Mouse (Mus musculus) heart, embryonic 11.5 days (tissue): ENCODE data around the gene Sipa1l2. TPM values are rescaled to one million over a fixed set of nuclear protein-coding genes. Genes with fewer than 3 reads are reported as not detected.
A peak's percentile ranks its signal among the peaks of the same experiment; 100 is the strongest.

ENCODE experiments used
- ATAC-seq: fragments of 200-750 bp; cut with Nextera tagmentation; replicated peaks from 2 replicates; pipeline ENCODE4 v1.8.0; 2017; ENCODE audit warnings: moderate library complexity; ENCODE audit not compliant: insufficient number of reproducible peaks, low FRiP score, low TSS enrichment
- H3K27ac ChIP-seq: fragments of 300-500 bp; sonication (generic); 2 replicates; pipeline ENCODE4 v1.5.1; 2014; ENCODE audit warnings: mild to moderate bottlenecking, low read depth, low read length
- H3K27me3 ChIP-seq: fragments of 300-500 bp; sonication (generic); 2 replicates; pipeline ENCODE4 v1.6.1; 2014; ENCODE audit warnings: mild to moderate bottlenecking, low read length, mixed read lengths; ENCODE audit not compliant: control insufficient read depth, insufficient read depth
- H3K36me3 ChIP-seq: fragments of 300-500 bp; sonication (generic); 2 replicates; pipeline ENCODE4 v1.6.1; 2014; ENCODE audit warnings: mild to moderate bottlenecking, low read length, moderate library complexity, mixed read lengths; ENCODE audit not compliant: control insufficient read depth, insufficient read depth
- H3K4me1 ChIP-seq: fragments of 300-500 bp; sonication (generic); 2 replicates; pipeline ENCODE4 v1.6.1; 2014; ENCODE audit warnings: low read length; ENCODE audit not compliant: control insufficient read depth, insufficient read depth
- H3K4me2 ChIP-seq: fragments of 300-500 bp; sonication (generic); 2 replicates; pipeline ENCODE4 v1.6.1; 2014; ENCODE audit warnings: mild to moderate bottlenecking, moderate library complexity
- H3K4me3 ChIP-seq: fragments of 300-500 bp; sonication (generic); 2 replicates; pipeline ENCODE4 v1.5.1; 2014; ENCODE audit warnings: low read depth, low read length
- H3K9ac ChIP-seq: fragments of 300-500 bp; sonication (generic); 2 replicates; pipeline ENCODE4 v1.6.1; 2014; ENCODE audit warnings: mild to moderate bottlenecking, low read depth, low read length, moderate library complexity
- H3K9me3 ChIP-seq: fragments of 300-500 bp; sonication (generic); replicated peaks from 2 replicates; pipeline ENCODE4 v1.6.1; 2016; ENCODE audit warnings: low read length; ENCODE audit not compliant: control insufficient read depth
- WGBS: fragments of 180-500 bp; shearing (Covaris S2); extraction: QIAGEN DNeasy Blood & Tissue Kit; methylation state at CpG from one replicate; pipeline ENCODE4 v1.1.7; 2014; ENCODE audit not compliant: insufficient replicate concordance; 5-methylcytosine and 5-hydroxymethylcytosine counted together
- polyA plus RNA-seq: library from polyadenylated mRNA; unstranded; fragments of >200 nt; fragmentation: Nextera tagmentation; extraction: Ambion mirVana; gene quantifications from 2 replicates; pipeline ENCODE4 v1.2.1, GENCODE M21; 2014

The Sipa1l2 gene
- polyA plus RNA-seq, 1 experiment from 2014 or later: 16.8 TPM

- peak overlapping the region; percentile 91 for H3K27ac ChIP-seq
- WGBS: 22% methylated on average over 22 of the region's 23 CpGs
- peaks cover 78% of the 10 kb centered on the region for H3K4me1 ChIP-seq
- peak overlapping the region; percentile 60 for H3K9ac ChIP-seq
- H3K27me3 ChIP-seq: no peaks in the 10 kb centered on the region
- H3K36me3 ChIP-seq: no peaks in the 10 kb centered on the region
- H3K4me3 ChIP-seq: 0 out of 2 replicates have a peak overlapping the region, but pooled peaks have one; percentile 4
- H3K9me3 ChIP-seq: no peaks in the 10 kb centered on the region
- H3K4me2 ChIP-seq: peak overlapping the region; percentile 58
- peak; percentile 28; the same call in 1 of the 2 replicates for ATAC-seq
Observed at GRCm38 (mm10) chr8:125558109-125559065, 11.2 kb downstream of the Sipa1l2 start.

- no peak for ATAC-seq
- Histone ChIP-seq H3K4me2 (peak overlapping the region; percentile 58), H3K9me3 (no peaks in the 10 kb centered on the region), H3K27me3 (no peaks in the 10 kb centered on the region), H3K36me3 (no peaks in the 10 kb centered on the region), H3K4me1 (peaks cover 75% of the 10 kb centered on the region), H3K4me3 (no peak overlapping the region), H3K9ac (peak overlapping the region; percentile 60), H3K27ac (peak overlapping the region; percentile 91)
- WGBS: 35% methylated on average over 10 of the region's 10 CpGs
Observed at GRCm38 (mm10) chr8:125557391-125558108, 12.1 kb downstream of the Sipa1l2 start.

GRCm38 (mm10) chr8:125556706-125557105 lies 12.9 kb downstream of the Sipa1l2 start:
- Histone ChIP-seq H3K9me3 (no peaks in the 10 kb centered on the region), H3K9ac (peak overlapping the region; percentile 50), H3K36me3 (no peaks in the 10 kb centered on the region), H3K4me3 (no peak overlapping the region), H3K27me3 (no peaks in the 10 kb centered on the region), H3K4me1 (peaks cover 72% of the 10 kb centered on the region), H3K27ac (peak overlapping the region; percentile 91), H3K4me2 (peak overlapping the region; percentile 58)
- ATAC-seq: no peak
- 75% methylated on average over 5 of the region's 5 CpGs for WGBS

GRCm38 (mm10) chr8:125550567-125550966 lies 19.0 kb downstream of the Sipa1l2 start:
- 65% methylated on average over 4 of the region's 4 CpGs for WGBS
- Histone ChIP-seq H3K27me3 (no peaks in the 10 kb centered on the region), H3K9me3 (no peaks in the 10 kb centered on the region), H3K36me3 (no peaks in the 10 kb centered on the region), H3K4me1 (peaks cover 39% of the 10 kb centered on the region), H3K4me3 (no peak overlapping the region), H3K27ac (no peak overlapping the region), H3K4me2 (no peak overlapping the region), H3K9ac (no peak overlapping the region)
- ATAC-seq: no peak

- H3K36me3 ChIP-seq: no peaks in the 10 kb centered on the region
- H3K9ac ChIP-seq: no peak overlapping the region
- 80% methylated on average over 3 of the region's 3 CpGs for WGBS
- H3K4me2 ChIP-seq: no peak overlapping the region
- H3K27me3 ChIP-seq: no peaks in the 10 kb centered on the region
- H3K4me3 ChIP-seq: no peak overlapping the region
- H3K9me3 ChIP-seq: no peaks in the 10 kb centered on the region
- no peak for ATAC-seq
- H3K4me1 ChIP-seq: peaks cover 43% of the 10 kb centered on the region
- no peak overlapping the region for H3K27ac ChIP-seq
Observed at GRCm38 (mm10) chr8:125547296-125547695, 22.3 kb downstream of the Sipa1l2 start.

GRCm38 (mm10) chr8:125545866-125546265 lies 23.7 kb downstream of the Sipa1l2 start:
- H3K9me3 ChIP-seq: no peaks in the 10 kb centered on the region
- no peaks in the 10 kb centered on the region for H3K36me3 ChIP-seq
- H3K4me3 ChIP-seq: no peak overlapping the region
- H3K27ac ChIP-seq: no peak overlapping the region
- WGBS: 78% methylated on average over 9 of the region's 9 CpGs
- ATAC-seq: no peak
- no peak overlapping the region for H3K4me2 ChIP-seq
- peaks cover 53% of the 10 kb centered on the region for H3K4me1 ChIP-seq
- H3K27me3 ChIP-seq: no peaks in the 10 kb centered on the region
- H3K9ac ChIP-seq: no peak overlapping the region

GRCm38 (mm10) chr8:125542893-125543613 lies 26.6 kb downstream of the Sipa1l2 start:
- H3K9me3 ChIP-seq: no peaks in the 10 kb centered on the region
- 0 out of 2 replicates have a peak overlapping the region, but pooled peaks have one; percentile 36 for H3K9ac ChIP-seq
- H3K27me3 ChIP-seq: no peaks in the 10 kb centered on the region
- 63% methylated on average over 11 of the region's 11 CpGs for WGBS
- no peak for ATAC-seq
- no peak overlapping the region for H3K4me3 ChIP-seq
- H3K27ac ChIP-seq: peak overlapping the region; percentile 35; the same call in 1 of the 2 replicates
- H3K4me1 ChIP-seq: peaks cover 71% of the 10 kb centered on the region
- H3K4me2 ChIP-seq: peak overlapping the region; percentile 11; the same call in 1 of the 2 replicates
- H3K36me3 ChIP-seq: no peaks in the 10 kb centered on the region
